Mouse (Mus musculus) embryonic fibroblast, embryonic 13.5 days (primary cell): ENCODE measurements at regions not wholly inside any gene's neighbourhood (a gene's known extent, or its start where the extent isn't known, plus 50 kb on each side); places are given as distances from the start of the nearest gene placed in this dataset.

Experiments used
- CTCF ChIP-seq: IDR thresholded peaks from 2 replicates; pipeline ENCODE4 v1.5.1; 2011; ENCODE audit warnings: mild to moderate bottlenecking, control low read depth, low read length, moderate library complexity, borderline replicate concordance; ENCODE audit not compliant: insufficient read depth
- POLR2A ChIP-seq: IDR thresholded peaks from 2 replicates; pipeline ENCODE4 v1.6.1; 2011; ENCODE audit warnings: low read depth, mild to moderate bottlenecking, control low read depth, low read length, moderate library complexity

DNA sequence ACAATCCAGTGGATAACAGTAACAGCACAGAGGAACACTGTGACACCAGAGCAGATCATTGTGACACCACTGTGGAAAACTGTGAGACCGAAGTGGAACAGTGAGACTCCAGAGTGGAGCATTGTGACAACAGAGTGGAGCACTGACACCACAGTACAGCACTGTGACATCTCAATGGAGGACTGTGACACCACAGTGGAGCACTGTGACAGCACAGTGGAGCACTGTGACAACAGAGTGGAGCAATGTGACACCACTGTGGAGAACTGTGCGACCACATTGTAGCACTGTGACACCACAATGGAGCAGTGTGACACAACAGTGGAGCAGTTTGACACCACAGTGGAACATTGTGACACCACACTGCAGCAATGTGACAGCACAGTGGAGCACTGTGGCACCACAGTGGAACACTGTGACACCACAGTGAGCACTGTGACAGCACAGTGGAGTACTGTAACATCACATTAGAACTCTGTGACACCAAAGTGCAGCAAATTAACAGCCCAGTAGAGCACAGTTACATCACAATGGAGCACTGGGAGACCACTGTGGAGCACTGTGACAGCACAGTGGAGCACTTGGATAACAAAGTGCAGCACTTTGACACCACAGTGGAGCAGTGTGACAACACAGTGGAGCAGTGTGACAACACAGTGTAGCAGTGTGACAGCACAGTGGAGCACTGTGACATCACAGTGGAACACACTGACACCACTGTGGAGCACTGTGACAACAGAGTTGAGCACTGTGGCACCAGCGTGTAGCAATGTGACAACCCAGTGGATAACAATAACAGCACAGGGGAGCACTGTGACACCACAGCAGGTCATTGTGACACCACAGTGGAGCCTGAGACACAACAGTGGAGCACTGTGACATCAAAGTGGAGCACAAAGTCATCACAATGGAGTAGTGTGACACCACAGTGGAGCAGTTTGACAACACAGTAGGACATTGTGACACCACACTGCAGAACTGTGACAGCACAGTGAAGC, 84.9 kb upstream of the Vmn1r2 start:
- TF ChIP-seq POLR2A, result no peak
- no peak for TF ChIP-seq CTCF
